Mouse (Mus musculus) left cerebral cortex, adult 9 months (tissue): Measurements from ENCODE around the gene Ksr2.

Source experiments
- DNase-seq, 2 experiments: peaks; one replicate each; pipeline ENCODE4 v3.0.0; 2022; ENCODE audit warnings: low spot score in 2 of 2

Ksr2 gene

GRCm38 (mm10) chr5:117523010-117523409, 109.2 kb downstream of the Ksr2 start:
- peak in 1 of 2 experiments; percentile 36 for DNase-seq

GRCm38 (mm10) chr5:117530991-117531390, 117.2 kb downstream of the Ksr2 start:
- DNase-seq = no peak

- no peak for DNase-seq
Observed at GRCm38 (mm10) chr5:117539221-117539620, 125.4 kb downstream of the Ksr2 start.

- no peak for DNase-seq
Observed at GRCm38 (mm10) chr5:117541654-117542053, 127.9 kb downstream of the Ksr2 start.

- DNase-seq = no peak
Observed at GRCm38 (mm10) chr5:117546694-117547268, 133.0 kb downstream of the Ksr2 start.

GRCm38 (mm10) chr5:117550992-117551391, 137.2 kb downstream of the Ksr2 start:
- peak in 1 of 2 experiments; percentile 34 for DNase-seq

- DNase-seq = no peak
Observed at GRCm38 (mm10) chr5:117552096-117552495, 138.3 kb downstream of the Ksr2 start.

GRCm38 (mm10) chr5:117554505-117554904, 140.7 kb downstream of the Ksr2 start:
- no peak for DNase-seq

GRCm38 (mm10) chr5:117556570-117556969, 142.8 kb downstream of the Ksr2 start:
- no peak for DNase-seq

GRCm38 (mm10) chr5:117561080-117561479, 147.3 kb downstream of the Ksr2 start:
- no peak for DNase-seq

GRCm38 (mm10) chr5:117566051-117566665, 152.4 kb downstream of the Ksr2 start:
- DNase-seq = no peak

GRCm38 (mm10) chr5:117569190-117569795, 155.5 kb downstream of the Ksr2 start:
- DNase-seq = no peak

GRCm38 (mm10) chr5:117572428-117572827, 158.6 kb downstream of the Ksr2 start:
- DNase-seq = no peak

- DNase-seq = peak in 1 of 2 experiments; percentile 29
Observed at GRCm38 (mm10) chr5:117574894-117575293, 161.1 kb downstream of the Ksr2 start.

- peak in 1 of 2 experiments; percentile 54 for DNase-seq
Observed at GRCm38 (mm10) chr5:117577598-117577997, 163.8 kb downstream of the Ksr2 start.

GRCm38 (mm10) chr5:117581711-117582110, 167.9 kb downstream of the Ksr2 start:
- DNase-seq = no peak

- DNase-seq = no peak
Observed at GRCm38 (mm10) chr5:117584428-117584827, 170.6 kb downstream of the Ksr2 start.

- no peak for DNase-seq
Observed at GRCm38 (mm10) chr5:117589266-117589665, 175.5 kb downstream of the Ksr2 start.

- no peak for DNase-seq
Observed at GRCm38 (mm10) chr5:117593273-117593672, 179.5 kb downstream of the Ksr2 start.

GRCm38 (mm10) chr5:117596803-117597202, 183.0 kb downstream of the Ksr2 start:
- no peak for DNase-seq

- no peak for DNase-seq
Observed at GRCm38 (mm10) chr5:117602026-117602425, 188.2 kb downstream of the Ksr2 start.

- DNase-seq = no peak
Observed at GRCm38 (mm10) chr5:117607761-117608309, 194.0 kb downstream of the Ksr2 start.
